Mouse (Mus musculus): ENCODE measurements around the gene Arcn1.

The Arcn1 gene

DNA sequence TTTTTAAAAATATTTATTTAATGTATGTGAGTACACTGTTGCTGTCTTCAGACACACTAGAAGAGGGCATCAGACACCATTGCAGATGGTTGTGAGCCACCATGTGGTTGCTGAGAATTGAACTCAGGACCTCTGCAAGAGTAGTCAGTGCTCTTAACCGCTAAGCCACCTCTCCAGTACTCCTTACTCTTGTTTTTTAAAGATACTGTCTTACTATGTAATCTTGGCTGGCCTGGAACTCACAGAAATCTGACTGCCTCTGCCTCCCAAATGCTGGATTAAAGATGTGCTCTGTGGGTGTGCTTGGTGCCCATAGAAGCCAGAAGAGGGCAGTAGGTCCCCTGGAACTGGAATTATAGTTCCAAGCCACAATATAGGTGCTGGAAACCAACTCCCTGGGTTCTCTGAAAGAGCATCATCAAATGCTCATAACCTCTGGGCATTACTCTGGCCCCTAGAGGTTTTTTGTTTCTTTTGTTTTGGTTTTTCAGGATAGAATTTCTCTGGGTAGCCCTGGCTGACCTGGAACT lies 26.9 kb downstream of the Arcn1 start:
- DNase-seq (ENCODE audit: low read depth) = no peak

- no peak for DNase-seq (ENCODE audit: low read depth)
Measured at GRCm38 (mm10) chr9:44737240-44737949, 30.2 kb downstream of the Arcn1 start.

DNA sequence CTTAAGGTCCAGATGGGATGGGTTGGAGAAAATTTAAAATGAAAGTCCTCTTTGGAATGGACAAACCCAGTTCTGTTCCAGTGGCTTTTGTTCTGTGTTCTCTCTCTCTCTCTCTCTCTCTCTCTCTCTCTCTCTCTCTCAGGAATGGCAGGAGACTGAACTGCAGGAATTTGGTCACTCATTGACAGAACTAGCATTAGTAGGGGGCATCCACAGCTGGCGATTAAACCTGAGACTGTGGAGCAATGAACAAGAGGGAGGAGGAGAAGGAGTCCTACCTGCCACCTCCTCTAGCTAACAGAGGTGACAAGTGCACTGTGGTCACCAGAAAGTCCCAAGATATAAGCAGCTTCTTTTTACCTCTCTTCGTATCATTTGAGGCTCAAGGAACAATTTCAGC lies 31.3 kb downstream of the Arcn1 start:
- no peak for DNase-seq (ENCODE audit: low read depth)

DNA sequence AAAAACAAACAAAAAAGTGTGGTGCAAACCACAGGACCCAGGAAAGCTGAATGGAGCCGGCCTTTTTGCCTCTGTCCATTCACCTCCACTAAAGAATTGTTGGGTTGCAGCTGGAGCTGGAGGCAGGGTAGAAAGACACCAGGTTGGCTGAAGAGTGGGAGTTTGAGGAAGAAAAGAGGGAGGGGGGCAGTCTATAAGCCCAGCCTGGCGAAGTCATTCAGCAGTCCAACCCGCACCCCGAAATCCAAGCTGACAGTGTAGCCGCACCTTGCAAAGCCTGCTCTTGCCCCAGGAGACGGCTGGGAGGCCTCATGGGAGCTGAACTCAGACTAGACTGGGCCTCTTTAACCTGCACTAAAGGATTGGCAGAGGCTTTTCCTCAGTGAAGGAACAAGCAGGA lies 31.8 kb downstream of the Arcn1 start:
- DNase-seq (ENCODE audit: low read depth) = no peak

GRCm38 (mm10) chr9:44734524-44735494 lies 32.8 kb downstream of the Arcn1 start, which contains the start of gene Phldb1:
Phldb1 (minus strand) TSS chr9:44735198.
- no peak for DNase-seq (ENCODE audit: low read depth)

GRCm38 (mm10) chr9:44733671-44734523 lies 33.7 kb downstream of the Arcn1 start:
- DNase-seq (ENCODE audit: low read depth) = no peak

- no peak for DNase-seq (ENCODE audit: low read depth)
Measured at GRCm38 (mm10) chr9:44732921-44733530, 34.6 kb downstream of the Arcn1 start.

DNA sequence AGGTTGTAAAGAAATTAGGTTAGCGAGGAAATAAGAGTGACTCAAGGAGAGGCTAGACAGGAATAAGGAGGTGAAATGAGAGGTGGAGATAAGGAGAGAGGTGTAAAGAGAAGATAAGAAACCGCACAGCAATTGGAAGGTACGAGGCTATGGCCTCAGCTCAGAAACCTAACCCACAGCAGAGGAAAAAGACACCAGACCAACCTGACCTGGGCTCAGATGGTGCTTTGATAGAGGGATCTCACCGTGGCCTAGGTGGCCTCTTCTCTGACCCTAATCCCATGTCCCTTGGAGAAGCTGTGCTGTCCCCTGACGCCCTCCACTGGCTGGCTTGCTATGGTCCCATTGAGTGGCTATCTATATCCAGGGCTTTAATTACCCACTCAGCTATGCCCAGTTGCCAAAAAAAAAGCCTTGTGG lies 35.5 kb downstream of the Arcn1 start:
- no peak for DNase-seq (ENCODE audit: low read depth)

- no peak for DNase-seq (ENCODE audit: low read depth)
Measured at GRCm38 (mm10) chr9:44727441-44727840, 40.2 kb downstream of the Arcn1 start.

- DNase-seq (ENCODE audit: low read depth) = no peak
Measured at GRCm38 (mm10) chr9:44726431-44727146, 41.1 kb downstream of the Arcn1 start.

GRCm38 (mm10) chr9:44724665-44725064 lies 43.0 kb downstream of the Arcn1 start:
- no peak for DNase-seq (ENCODE audit: low read depth)

- no peak for DNase-seq (ENCODE audit: low read depth)
Measured at GRCm38 (mm10) chr9:44724223-44724622, 43.4 kb downstream of the Arcn1 start.

GRCm38 (mm10) chr9:44723521-44724041 lies 44.1 kb downstream of the Arcn1 start:
- DNase-seq (ENCODE audit: low read depth) = no peak

GRCm38 (mm10) chr9:44723008-44723407 lies 44.6 kb downstream of the Arcn1 start:
- no peak for DNase-seq (ENCODE audit: low read depth)

DNA sequence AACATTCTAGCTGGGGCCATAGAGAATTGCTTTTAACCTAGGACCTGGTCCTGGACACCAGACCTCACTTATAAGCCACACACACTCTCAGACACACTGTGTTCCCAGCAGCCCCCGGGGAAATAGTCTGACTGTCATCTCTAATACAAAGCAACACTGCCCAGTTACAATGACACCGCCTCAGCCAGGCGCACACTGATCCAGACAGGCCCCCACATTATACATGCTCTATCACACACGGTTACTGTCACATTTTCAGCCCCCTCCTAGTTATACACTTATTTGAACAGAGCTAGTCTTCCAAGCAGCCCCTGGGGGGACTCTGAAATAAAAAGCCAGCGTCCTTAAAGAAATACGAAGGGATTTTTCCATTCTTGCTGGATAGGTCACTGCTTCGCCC lies 45.1 kb downstream of the Arcn1 start:
- no peak for DNase-seq (ENCODE audit: low read depth)

DNA sequence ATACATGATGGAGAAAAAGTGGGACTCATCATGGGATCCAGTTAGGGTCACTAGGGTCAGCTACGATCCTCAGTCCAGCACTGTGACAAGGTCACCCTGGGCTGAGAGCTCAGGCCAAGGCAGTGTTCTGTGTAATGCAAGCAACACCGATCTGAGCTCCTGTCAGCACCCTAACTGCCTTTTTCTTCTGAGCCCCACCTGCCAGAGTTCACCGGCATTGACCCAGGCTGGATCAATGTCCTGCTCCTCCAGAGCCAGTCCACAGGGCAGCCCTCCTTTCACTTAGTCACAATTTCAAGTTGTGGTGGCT lies 45.8 kb downstream of the Arcn1 start:
- DNase-seq (ENCODE audit: low read depth) = no peak

- DNase-seq (ENCODE audit: low read depth) = peak; percentile 65
Measured at GRCm38 (mm10) chr9:44721154-44721876, 46.3 kb downstream of the Arcn1 start.

DNA sequence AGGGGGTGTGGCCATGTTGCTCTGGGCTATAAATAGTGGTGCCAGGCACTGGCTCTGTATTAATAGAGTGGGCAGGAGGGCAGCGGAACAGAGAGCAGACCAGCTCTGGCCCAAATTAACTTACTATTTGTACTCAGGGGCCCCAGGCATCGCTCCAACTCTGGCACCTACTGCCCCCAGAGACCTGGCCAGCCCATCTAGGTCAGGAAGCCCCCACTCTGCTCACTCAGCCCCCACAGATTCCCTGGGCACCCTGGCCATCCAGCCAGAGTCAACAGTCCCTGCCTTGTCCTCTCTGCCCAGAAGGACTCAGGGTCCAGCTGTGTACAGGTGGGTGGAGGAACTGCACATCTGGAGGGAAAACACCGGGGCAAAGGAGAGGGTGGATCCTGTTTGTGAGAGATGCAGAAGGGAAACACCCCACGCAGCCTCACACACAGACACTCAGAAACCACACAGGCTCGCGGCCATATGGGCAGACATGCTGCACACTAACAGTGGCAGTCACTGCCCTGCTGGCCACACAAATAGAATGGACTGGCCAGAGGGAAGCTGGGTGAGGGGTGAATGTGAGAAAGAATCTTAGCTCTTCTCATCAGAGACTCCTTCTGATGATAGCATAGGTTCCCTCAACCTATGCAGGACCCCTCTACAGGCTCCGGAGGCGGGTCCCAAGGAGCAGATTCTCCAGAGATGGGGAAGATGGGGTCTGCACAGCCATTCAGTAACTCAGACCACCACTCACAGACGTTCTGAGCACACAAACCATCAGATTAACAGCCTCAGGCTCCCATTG lies 47.1 kb downstream of the Arcn1 start:
- DNase-seq (ENCODE audit: low read depth) = no peak
